Mouse (Mus musculus): ENCODE measurements around the gene Vmn1r163.
"Not testable (repeated sequence)": the region's sequence is repeated elsewhere in the genome, so short reads cannot be mapped to it uniquely, and the experiment has no call there.

Gene Vmn1r163

DNA sequence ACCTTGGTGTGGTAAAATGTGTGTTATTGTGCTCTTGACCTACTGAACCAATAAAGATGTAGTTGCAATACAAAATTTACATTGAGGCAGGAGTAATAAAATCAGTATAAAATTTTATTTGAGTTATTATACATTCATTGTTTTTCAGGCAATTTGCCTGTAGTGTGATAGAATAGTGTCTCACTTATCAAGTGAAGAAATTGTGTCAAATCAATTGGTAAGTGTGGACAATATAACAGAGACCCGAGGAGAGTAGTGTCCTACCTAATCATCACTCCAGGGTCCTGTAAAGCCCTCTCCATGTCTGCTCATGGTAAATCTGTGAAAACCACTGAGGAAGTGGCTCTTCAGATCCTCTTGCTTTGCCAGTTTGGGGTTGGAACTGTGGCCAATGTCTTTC, at the start of gene Vmn1r163:
Vmn1r163 (plus strand) TSS at position 301 of the 400 bp plus-strand sequence.
- not testable (repeated sequence) for DNase-seq

DNA sequence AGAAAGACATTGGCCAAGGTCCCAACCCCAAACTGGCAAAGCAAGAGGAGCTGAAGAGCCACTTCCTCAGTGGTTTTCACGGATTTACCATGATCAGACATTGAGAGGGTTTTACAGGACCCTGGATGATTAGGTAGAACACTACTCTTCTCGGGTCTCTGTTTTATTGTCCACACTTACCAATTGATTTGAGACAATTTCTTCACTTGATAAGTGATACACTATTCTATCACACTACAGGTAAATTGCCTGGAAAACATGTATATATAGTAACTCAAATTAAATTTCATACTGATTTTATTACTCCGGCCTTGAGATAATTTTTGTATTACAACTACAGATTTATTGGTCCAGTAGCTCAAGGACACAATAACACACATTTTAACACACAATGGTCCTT, 35.5 kb upstream of the Vmn1r163 start, which contains the start of gene Gm4216:
Gm4216 (minus strand) TSS at position 101 of the 400 bp plus-strand sequence.
- DNase-seq, result not testable (repeated sequence)

DNA sequence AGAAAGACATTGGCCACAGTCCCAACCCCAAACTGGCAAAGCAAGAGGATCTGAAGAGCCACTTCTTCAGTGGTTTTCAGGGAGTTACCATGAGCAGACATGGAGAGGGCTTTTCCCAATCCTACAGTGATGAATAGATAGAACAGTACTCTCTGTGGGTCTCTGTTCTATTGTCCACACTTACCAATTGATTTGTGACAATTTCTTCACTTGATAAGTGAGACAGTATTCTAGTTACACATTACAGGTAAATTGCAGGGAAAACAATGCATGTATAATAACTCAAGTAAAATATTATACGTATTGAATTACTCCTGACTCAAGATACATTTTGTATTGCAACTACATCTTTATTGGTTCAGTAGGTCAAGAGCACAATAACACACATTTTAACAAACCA, 12.0 kb downstream of the Vmn1r163 start, which contains the start of gene Gm8720:
Gm8720 (minus strand) TSS at position 101 of the 400 bp plus-strand sequence.
- DNase-seq, result not testable (repeated sequence)

Measured in right cerebral cortex, postnatal 14 days (tissue).